Mouse (Mus musculus): ENCODE data around the gene Acsm2. TPM values are rescaled to one million over a fixed set of nuclear protein-coding genes. Genes with fewer than 3 reads are reported as not detected.
"Not testable (repeated sequence)": the region's sequence is repeated elsewhere in the genome, so short reads cannot be mapped to it uniquely, and the experiment has no call there.

The Acsm2 gene
- polyA plus RNA-seq, 1 experiment from 2014 or later, result not detected

GRCm38 (mm10) chr7:119550471-119551222 lies 3.5 kb upstream of the Acsm2 start:
- Histone ChIP-seq H3K4me2 (ENCODE audit: low read depth, low read length) (no peak overlapping the region), H3K4me1 (ENCODE audit: control insufficient read depth, insufficient read depth, low read length) (no peaks in the 10 kb centered on the region), H3K9ac (ENCODE audit: low read depth, low read length) (no peak overlapping the region), H3K27ac (ENCODE audit: low read length) (no peak overlapping the region), H3K9me3 (ENCODE audit: control insufficient read depth, low read length) (no peaks in the 10 kb centered on the region), H3K36me3 (ENCODE audit: control insufficient read depth, insufficient read depth, low read length) (no peaks in the 10 kb centered on the region), H3K27me3 (replicated peaks; ENCODE audit: control insufficient read depth, insufficient read depth, low read length) (no peaks in the 10 kb centered on the region), H3K4me3 (ENCODE audit: low read length) (no peak overlapping the region)
- no peak for ATAC-seq
- WGBS, result 86% methylated on average over 3 of the region's 3 CpGs

GRCm38 (mm10) chr7:119559789-119560451 lies 5.8 kb downstream of the Acsm2 start:
- Histone ChIP-seq H3K9me3 (ENCODE audit: control insufficient read depth, low read length) (no peaks in the 10 kb centered on the region), H3K4me3 (ENCODE audit: low read length) (no peak overlapping the region), H3K36me3 (ENCODE audit: control insufficient read depth, insufficient read depth, low read length) (no peaks in the 10 kb centered on the region), H3K4me1 (ENCODE audit: control insufficient read depth, insufficient read depth, low read length) (no peaks in the 10 kb centered on the region), H3K4me2 (ENCODE audit: low read depth, low read length) (no peak overlapping the region), H3K27me3 (replicated peaks; ENCODE audit: control insufficient read depth, insufficient read depth, low read length) (no peaks in the 10 kb centered on the region), H3K9ac (ENCODE audit: low read depth, low read length) (no peak overlapping the region), H3K27ac (ENCODE audit: low read length) (no peak overlapping the region)
- 82% methylated on average over 3 of the region's 3 CpGs for WGBS
- no peak for ATAC-seq

DNA sequence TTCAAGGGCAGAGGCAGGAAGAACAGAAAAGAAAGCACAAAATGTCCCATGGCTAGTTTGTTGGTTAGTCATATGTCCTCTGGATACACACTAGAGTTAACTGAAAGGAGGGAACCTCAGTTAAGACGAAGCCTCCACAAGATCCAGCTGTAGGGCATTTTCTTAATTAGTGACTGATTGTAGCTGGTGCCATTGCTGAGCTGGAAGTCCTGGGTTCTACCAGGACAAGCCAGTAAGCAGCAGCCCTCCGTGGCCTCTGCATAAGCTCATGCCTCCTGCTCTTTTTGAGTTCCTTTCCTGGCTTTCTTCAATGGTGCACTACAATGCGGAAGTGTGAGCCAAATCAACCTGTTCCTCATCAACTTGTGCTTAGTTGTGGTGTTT lies 6.3 kb downstream of the Acsm2 start:
- no peak overlapping the region for H3K4me2 ChIP-seq (ENCODE audit: low read depth, low read length)
- H3K9me3 ChIP-seq (ENCODE audit: control insufficient read depth, low read length), result no peaks in the 10 kb centered on the region
- no peak for ATAC-seq
- no peaks in the 10 kb centered on the region for H3K4me1 ChIP-seq (ENCODE audit: control insufficient read depth, insufficient read depth, low read length)
- H3K27me3 ChIP-seq (replicated peaks; ENCODE audit: control insufficient read depth, insufficient read depth, low read length), result no peaks in the 10 kb centered on the region
- H3K27ac ChIP-seq (ENCODE audit: low read length), result no peak overlapping the region
- no peaks in the 10 kb centered on the region for H3K36me3 ChIP-seq (ENCODE audit: control insufficient read depth, insufficient read depth, low read length)
- H3K9ac ChIP-seq (ENCODE audit: low read depth, low read length), result no peak overlapping the region
- H3K4me3 ChIP-seq (ENCODE audit: low read length), result no peak overlapping the region
- WGBS, result 80% methylated on average over 3 of the region's 3 CpGs

- Histone ChIP-seq H3K4me3 (ENCODE audit: low read length) (no peak overlapping the region), H3K27me3 (replicated peaks; ENCODE audit: control insufficient read depth, insufficient read depth, low read length) (no peaks in the 10 kb centered on the region), H3K4me2 (ENCODE audit: low read depth, low read length) (no peak overlapping the region), H3K27ac (ENCODE audit: low read length) (no peak overlapping the region), H3K36me3 (ENCODE audit: control insufficient read depth, insufficient read depth, low read length) (no peaks in the 10 kb centered on the region), H3K9ac (ENCODE audit: low read depth, low read length) (no peak overlapping the region), H3K9me3 (ENCODE audit: control insufficient read depth, low read length) (no peaks in the 10 kb centered on the region), H3K4me1 (ENCODE audit: control insufficient read depth, insufficient read depth, low read length) (no peaks in the 10 kb centered on the region)
- 45% methylated on average over 4 of the region's 4 CpGs for WGBS
- ATAC-seq, result no peak
These were observed 7.3 kb downstream of the Acsm2 start for GRCm38 (mm10) chr7:119561441-119561840.

DNA sequence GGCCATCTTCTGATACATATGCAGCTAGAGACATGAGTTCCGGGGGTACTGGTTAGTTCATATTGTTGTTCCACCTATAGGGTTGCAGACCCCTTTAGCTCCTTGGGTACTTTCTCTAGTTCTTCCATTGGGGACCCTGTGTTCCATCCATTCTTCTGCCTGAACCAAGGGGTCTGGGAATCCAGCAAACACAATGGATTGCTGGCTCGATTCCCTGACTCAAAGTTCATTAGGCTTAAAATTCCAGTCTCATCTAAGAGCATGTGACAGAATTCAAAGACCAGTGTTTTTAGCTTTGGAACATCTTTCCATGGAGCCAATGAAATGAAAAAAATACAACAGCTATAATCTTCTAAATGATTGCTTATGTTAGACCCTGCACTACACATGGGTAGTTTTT lies 8.3 kb downstream of the Acsm2 start:
- ATAC-seq; H3K36me3 ChIP-seq (ENCODE audit: control insufficient read depth, insufficient read depth, low read length); H3K9me3 ChIP-seq (ENCODE audit: control insufficient read depth, low read length); H3K27ac ChIP-seq (ENCODE audit: low read length); H3K4me2 ChIP-seq (ENCODE audit: low read depth, low read length); H3K4me1 ChIP-seq (ENCODE audit: control insufficient read depth, insufficient read depth, low read length); H3K27me3 ChIP-seq (replicated peaks; ENCODE audit: control insufficient read depth, insufficient read depth, low read length); H3K4me3 ChIP-seq (ENCODE audit: low read length); H3K9ac ChIP-seq (ENCODE audit: low read depth, low read length): not testable (repeated sequence)
- 86% methylated on average over 2 of the region's 2 CpGs for WGBS

DNA sequence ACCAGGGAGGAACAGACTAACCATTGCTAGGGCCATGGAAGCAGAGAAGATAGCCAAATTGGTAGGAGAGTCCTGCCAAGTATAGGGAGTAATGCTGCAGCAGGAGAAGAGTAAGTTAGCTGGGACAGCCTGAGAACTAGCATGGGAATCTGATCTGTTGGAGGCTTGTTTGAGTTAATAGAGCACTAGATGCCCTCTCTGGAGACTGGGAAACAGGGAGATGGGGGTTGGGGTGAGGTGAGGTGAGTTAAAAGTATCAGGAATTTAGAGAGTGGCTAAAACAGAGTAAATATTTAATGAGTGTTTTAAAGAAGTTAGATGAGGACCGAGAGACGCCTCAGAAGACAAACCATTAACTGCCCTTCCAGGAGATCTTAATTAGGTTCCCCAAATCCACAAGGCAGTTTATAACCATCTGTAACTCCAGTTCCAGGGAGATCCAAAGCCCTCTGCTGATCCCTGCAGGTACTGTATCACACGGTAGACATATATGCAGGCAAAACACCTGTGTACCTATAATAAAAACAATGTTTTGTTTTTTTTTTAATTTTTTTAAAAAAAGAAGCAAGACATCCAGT lies 40.5 kb downstream of the Acsm2 start:
- H3K4me3 ChIP-seq (ENCODE audit: low read length), result no peak overlapping the region
- 51% methylated on average over 3 of the region's 3 CpGs for WGBS
- no peak overlapping the region for H3K27ac ChIP-seq (ENCODE audit: low read length)

DNA sequence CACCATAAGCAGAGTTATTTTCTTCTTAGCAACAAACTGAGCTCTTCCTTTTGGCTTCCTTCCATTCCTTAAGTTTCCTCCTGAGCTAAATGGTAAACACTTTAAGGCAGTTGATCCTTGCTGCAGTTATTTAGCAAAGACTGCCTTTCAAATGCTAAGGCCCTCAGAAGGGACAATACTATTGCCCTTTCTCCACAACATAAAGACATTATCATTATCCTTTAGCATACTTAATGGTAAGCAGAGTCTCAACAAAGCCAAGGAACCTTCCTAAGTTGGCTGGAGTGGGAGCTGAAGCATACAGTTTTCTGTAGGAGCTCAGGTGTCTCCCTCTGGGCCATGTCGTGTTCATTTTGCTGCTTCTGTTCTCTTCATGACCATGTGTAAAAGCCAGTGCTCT lies 41.2 kb downstream of the Acsm2 start:
- no peaks in the 10 kb centered on the region for H3K36me3 ChIP-seq (ENCODE audit: control insufficient read depth, insufficient read depth, low read length)
- ATAC-seq, result no peak
- WGBS, result 43% methylated on average over 1 of the region's 1 CpGs
- no peak overlapping the region for H3K9ac ChIP-seq (ENCODE audit: low read depth, low read length)
- H3K4me2 ChIP-seq (ENCODE audit: low read depth, low read length), result no peak overlapping the region
- no peaks in the 10 kb centered on the region for H3K4me1 ChIP-seq (ENCODE audit: control insufficient read depth, insufficient read depth, low read length)
- no peaks in the 10 kb centered on the region for H3K9me3 ChIP-seq (ENCODE audit: control insufficient read depth, low read length)
- H3K4me3 ChIP-seq (ENCODE audit: low read length), result no peak overlapping the region
- H3K27ac ChIP-seq (ENCODE audit: low read length), result no peak overlapping the region
- H3K27me3 ChIP-seq (replicated peaks; ENCODE audit: control insufficient read depth, insufficient read depth, low read length), result no peaks in the 10 kb centered on the region

More for the DNA sequence above, 40.5 kb downstream of the Acsm2 start:
- Histone ChIP-seq H3K4me2 (ENCODE audit: low read depth, low read length) (no peak overlapping the region), H3K4me1 (ENCODE audit: control insufficient read depth, insufficient read depth, low read length) (no peaks in the 10 kb centered on the region), H3K9ac (ENCODE audit: low read depth, low read length) (no peak overlapping the region), H3K27me3 (replicated peaks; ENCODE audit: control insufficient read depth, insufficient read depth, low read length) (no peaks in the 10 kb centered on the region), H3K9me3 (ENCODE audit: control insufficient read depth, low read length) (no peaks in the 10 kb centered on the region), H3K36me3 (ENCODE audit: control insufficient read depth, insufficient read depth, low read length) (no peaks in the 10 kb centered on the region)
- no peak for ATAC-seq

DNA sequence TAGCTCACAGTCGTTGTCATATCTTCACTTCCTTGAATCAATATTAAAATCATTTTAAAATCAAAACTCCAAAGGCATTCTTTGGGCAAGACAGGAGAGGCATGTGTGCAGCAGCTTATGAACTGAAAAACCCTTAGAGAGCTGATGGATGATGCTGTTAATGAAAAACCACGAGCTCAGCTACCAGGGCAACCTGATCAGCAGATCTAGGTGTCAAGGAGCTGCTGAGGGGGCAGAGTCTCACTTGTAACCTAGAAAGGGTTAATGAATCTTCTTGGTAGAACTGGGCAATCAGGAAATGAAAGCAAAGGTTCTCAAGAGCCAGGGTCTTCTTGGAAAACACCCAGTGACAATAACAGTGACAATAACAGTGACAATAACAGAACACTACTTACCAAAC lies 42.4 kb downstream of the Acsm2 start:
- no peak overlapping the region for H3K4me2 ChIP-seq (ENCODE audit: low read depth, low read length)
- H3K9ac ChIP-seq (ENCODE audit: low read depth, low read length), result no peak overlapping the region
- H3K27me3 ChIP-seq (replicated peaks; ENCODE audit: control insufficient read depth, insufficient read depth, low read length), result no peaks in the 10 kb centered on the region
- H3K4me3 ChIP-seq (ENCODE audit: low read length), result no peak overlapping the region
- H3K27ac ChIP-seq (ENCODE audit: low read length), result no peak overlapping the region
- H3K4me1 ChIP-seq (ENCODE audit: control insufficient read depth, insufficient read depth, low read length), result no peaks in the 10 kb centered on the region
- 57% methylated on average over 2 of the region's 2 CpGs for WGBS
- ATAC-seq, result no peak
- H3K9me3 ChIP-seq (ENCODE audit: control insufficient read depth, low read length), result no peaks in the 10 kb centered on the region
- H3K36me3 ChIP-seq (ENCODE audit: control insufficient read depth, insufficient read depth, low read length), result no peaks in the 10 kb centered on the region

DNA sequence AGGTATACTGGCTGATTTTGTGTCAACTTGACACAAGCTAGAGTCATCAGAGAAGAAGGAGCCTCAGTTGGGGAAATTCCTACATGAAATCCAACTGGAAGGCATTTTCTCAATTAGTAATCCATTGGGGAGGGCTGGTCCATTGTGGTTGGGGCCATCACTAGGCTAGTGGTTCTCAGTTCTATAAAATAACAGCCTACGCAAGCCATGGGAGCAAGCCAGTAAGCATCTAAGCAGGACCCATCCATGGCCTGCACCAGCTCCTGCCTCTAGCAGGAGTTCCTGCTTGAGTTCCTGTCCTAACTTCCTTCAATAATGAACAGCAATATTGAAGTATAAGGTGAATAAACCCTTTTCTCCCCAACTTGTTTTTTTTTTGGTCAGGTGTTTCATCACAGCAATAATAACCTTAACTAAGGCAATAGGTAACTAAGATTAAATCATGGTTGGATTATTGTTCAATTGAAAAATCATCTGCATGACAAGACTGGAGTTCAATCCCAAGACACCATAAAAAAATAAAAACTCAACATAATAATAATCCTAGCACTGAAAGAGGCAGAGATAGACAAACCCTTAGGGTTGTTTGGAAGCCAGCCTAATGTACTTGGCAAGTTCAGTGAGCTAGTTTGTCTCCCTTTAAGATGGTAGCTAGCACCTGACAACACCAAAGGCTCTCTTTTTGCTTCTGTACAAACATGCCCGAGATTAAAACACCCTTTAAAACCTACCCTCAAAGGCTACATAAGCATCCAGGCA lies 47.2 kb downstream of the Acsm2 start:
- Histone ChIP-seq H3K27me3 (replicated peaks; ENCODE audit: control insufficient read depth, insufficient read depth, low read length) (no peaks in the 10 kb centered on the region), H3K36me3 (ENCODE audit: control insufficient read depth, insufficient read depth, low read length) (no peaks in the 10 kb centered on the region), H3K4me3 (ENCODE audit: low read length) (no peak overlapping the region), H3K9ac (ENCODE audit: low read depth, low read length) (no peak overlapping the region), H3K4me1 (ENCODE audit: control insufficient read depth, insufficient read depth, low read length) (no peaks in the 10 kb centered on the region), H3K4me2 (ENCODE audit: low read depth, low read length) (no peak overlapping the region), H3K27ac (ENCODE audit: low read length) (no peak overlapping the region), H3K9me3 (ENCODE audit: control insufficient read depth, low read length) (no peaks in the 10 kb centered on the region)
- 83% methylated on average over 2 of the region's 2 CpGs for WGBS
- ATAC-seq, result no peak

Measured in intestine, embryonic 16.5 days (tissue).